Mouse (Mus musculus) CH12.LX (cell line): ENCODE data around the gene Dapk1.

ENCODE experiments used
- CTCF ChIP-seq, 2 experiments: IDR thresholded peaks in 1 of 2; conservative IDR thresholded peaks in 1 of 2; 2 replicates each; pipeline ENCODE4 v1.5.1; 2011 to 2012; ENCODE audit warnings: low read depth in 2 of 2, low read length in 2 of 2, improper control_type of control experiment in 1 of 2, inconsistent platforms in 1 of 2, mild to moderate bottlenecking in 1 of 2, moderate library complexity in 1 of 2
- E2F4 ChIP-seq: IDR thresholded peaks from 2 replicates; pipeline ENCODE4 v1.6.1; 2011; ENCODE audit warnings: low read depth, low read length, improper control_type of control experiment; ENCODE audit not compliant: insufficient replicate concordance
- MEF2A ChIP-seq: IDR thresholded peaks from 2 replicates; pipeline ENCODE4 v1.6.1; 2014; ENCODE audit warnings: low read depth, mild to moderate bottlenecking, inconsistent platforms, low read length, improper control_type of control experiment, borderline replicate concordance
- POLR2A ChIP-seq: IDR thresholded peaks from 2 replicates; pipeline ENCODE4 v1.6.1; 2011; ENCODE audit warnings: low read depth, mild to moderate bottlenecking, improper control_type of control experiment, low read length
- ZMIZ1 ChIP-seq: IDR thresholded peaks from 2 replicates; pipeline ENCODE4 v1.6.1; 2012; ENCODE audit warnings: low read depth, mild to moderate bottlenecking, inconsistent platforms, low read length, improper control_type of control experiment

GRCm38 (mm10) chr13:60668036-60668435 lies 66.3 kb downstream of the Dapk1 start:
- TF ChIP-seq E2F4 (no peak), POLR2A (no peak), MEF2A (no peak), CTCF (conservative IDR thresholded peaks at IDR 0.05 in 1 of 2, IDR thresholded peaks at IDR 0.05 in 1 of 2; ENCODE audit: low read depth in 2 of 2, low read length in 2 of 2) (no peak), ZMIZ1 (no peak)
